In the genomic region with DNA sequence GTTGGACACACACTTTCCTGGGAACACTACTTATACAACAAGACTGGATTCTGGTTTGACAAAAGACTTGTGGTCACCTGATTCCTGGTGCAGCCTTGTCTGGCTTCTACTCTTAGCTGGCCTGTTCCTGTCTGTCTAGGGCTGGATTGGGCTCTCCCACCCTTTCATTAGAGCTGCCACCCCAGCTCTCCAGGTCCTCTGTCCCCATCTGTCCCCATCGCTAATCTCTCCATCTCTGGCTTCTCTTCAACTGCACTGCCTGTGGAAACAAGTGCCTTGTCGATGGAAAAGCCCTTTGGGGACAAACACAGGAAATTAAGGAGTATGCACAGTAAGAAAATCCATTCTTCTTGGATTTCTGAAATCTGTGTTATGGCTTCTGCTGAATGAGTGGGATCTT, we compare ENCODE assay signal across 16 mouse cellular contexts.
"Had no signal": no experiment of that assay in that cellular context is flagged by ENCODE, and none has a peak within 500 bp of the region (broad histone marks: within the 10 kb centered on the region; RNA-seq: fewer than 3 reads in every experiment).

No protein-coding gene starts in this region.

- DNase-seq: retina, postnatal 1 day; right cerebral cortex, adult 18-20 months; right cerebral cortex, postnatal 14 days; right cerebral cortex, postnatal 25 days; right cerebral cortex, postnatal 4 days; spleen, adult 18-20 months; thymus, adult 18-20 months; thymus, adult 2 months; thymus, postnatal 14 days; thymus, postnatal 25 days; thymus, postnatal 36 days; thymus, postnatal 4 days had no signal

- H3K9ac ChIP-seq: neural tube, embryonic 13.5 days; neural tube, embryonic 15.5 days; stomach, embryonic 15.5 days had no signal

- H3K4me2 ChIP-seq: neural tube, embryonic 13.5 days; neural tube, embryonic 15.5 days; stomach, embryonic 15.5 days had no signal

- H3K9me3 ChIP-seq: neural tube, embryonic 13.5 days; neural tube, embryonic 15.5 days; stomach, embryonic 15.5 days had no signal

- H3K36me3 ChIP-seq: neural tube, embryonic 13.5 days; neural tube, embryonic 15.5 days; stomach, embryonic 15.5 days had no signal

- H3K27me3 ChIP-seq: neural tube, embryonic 13.5 days; neural tube, embryonic 15.5 days had no signal

- H3K4me3 ChIP-seq: neural tube, embryonic 13.5 days; neural tube, embryonic 15.5 days; stomach, embryonic 15.5 days had no signal

- H3K27ac ChIP-seq: neural tube, embryonic 13.5 days; neural tube, embryonic 15.5 days; stomach, embryonic 15.5 days; stomach, postnatal 0 days had no signal
